Mouse (Mus musculus): ENCODE data around the gene Mthfs.
"Not testable (repeated sequence)": the region's sequence is repeated elsewhere in the genome, so short reads cannot be mapped to it uniquely, and the experiment has no call there.

Mthfs gene

DNA sequence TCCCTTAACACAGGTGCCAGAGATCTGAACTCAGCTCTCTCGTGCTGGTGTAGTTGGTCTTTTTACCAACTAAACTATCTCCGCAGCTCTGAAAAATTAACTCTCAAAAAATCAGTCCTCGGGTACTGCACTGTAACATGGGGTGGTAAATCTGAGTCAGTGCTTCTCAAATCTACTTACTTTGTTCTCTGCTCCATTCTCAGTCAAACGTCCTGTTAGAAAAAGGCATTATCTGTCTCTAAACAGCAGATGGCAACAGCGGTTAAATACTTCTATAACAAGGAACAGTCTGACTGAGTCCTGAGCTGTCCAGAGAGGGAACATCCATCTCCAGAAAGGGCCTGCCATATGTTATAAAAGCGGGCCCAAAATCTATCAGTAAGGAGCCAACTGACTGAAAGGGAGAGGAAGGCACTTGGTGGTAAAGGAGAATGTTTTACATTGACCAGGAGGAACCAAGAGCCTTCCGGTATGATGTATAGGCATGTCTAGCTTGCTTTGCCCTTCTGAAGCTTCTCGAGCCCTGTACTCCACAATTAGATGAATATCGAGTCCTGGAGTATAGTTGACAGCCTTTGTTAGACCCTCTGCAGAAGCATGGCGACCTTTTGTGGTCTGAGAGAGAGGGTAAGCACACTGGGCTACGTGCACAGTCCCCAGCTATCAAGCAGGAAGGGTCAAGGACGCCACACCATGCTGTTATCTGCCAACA lies at the start of gene Mthfs:
TSS of gene Mthfs (plus strand) at position 324 of the 712 bp plus-strand sequence.
- peak in 1 of 2 experiments; percentile 33 for DNase-seq (ENCODE audit: low spot score in 2 of 2)

- DNase-seq (ENCODE audit: low spot score in 2 of 2): not testable (repeated sequence)
Observed at GRCm38 (mm10) chr9:89172539-89172938, 37.9 kb upstream of the Mthfs start.

DNA sequence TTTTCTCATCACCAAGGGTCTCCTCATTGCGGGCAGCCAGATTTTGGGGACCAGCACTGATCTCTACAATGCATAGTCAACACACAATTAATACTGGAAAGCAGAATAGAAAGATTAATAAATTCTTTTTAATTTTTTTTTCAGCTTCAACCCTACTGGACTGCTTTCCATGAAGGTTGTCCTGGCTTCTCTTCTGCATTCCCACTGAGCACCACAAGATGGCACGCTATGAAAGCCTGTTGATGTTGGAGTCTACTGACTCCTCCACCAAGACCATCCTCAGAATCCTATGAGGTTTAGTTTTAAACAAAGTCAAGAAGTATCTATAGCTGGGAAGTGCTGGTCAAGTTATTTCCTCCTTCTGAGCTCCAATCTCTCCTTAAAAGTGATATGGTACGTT lies 31.6 kb upstream of the Mthfs start:
- DNase-seq (ENCODE audit: low spot score in 2 of 2): peak; percentile 47 to 55

- not testable (repeated sequence) for DNase-seq (ENCODE audit: low spot score in 2 of 2)
Observed at GRCm38 (mm10) chr9:89179469-89179868, 31.0 kb upstream of the Mthfs start.

DNA sequence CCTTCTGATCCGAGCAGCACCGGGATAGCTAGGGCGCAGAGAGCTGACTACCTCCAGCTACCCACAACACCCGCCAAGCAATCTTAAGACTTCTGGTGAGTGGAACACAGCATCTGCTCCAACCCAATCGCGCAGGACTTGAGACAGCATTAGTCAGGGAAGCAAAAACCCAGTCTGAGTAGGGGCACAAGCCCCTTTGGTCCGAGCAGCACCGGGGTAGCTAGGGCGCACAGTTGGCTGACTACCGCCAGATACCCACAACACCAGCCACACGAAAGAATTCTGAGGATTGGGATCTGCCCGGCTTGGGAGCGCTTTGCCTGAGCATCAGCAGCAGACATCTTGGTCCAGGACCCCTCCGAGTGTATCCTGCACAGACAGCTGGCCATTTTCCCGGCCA lies 23.5 kb upstream of the Mthfs start:
- DNase-seq (ENCODE audit: low spot score in 2 of 2): not testable (repeated sequence)

- DNase-seq (ENCODE audit: low spot score in 2 of 2): not testable (repeated sequence)
Observed at GRCm38 (mm10) chr9:89195483-89195882, 15.0 kb upstream of the Mthfs start.

DNA sequence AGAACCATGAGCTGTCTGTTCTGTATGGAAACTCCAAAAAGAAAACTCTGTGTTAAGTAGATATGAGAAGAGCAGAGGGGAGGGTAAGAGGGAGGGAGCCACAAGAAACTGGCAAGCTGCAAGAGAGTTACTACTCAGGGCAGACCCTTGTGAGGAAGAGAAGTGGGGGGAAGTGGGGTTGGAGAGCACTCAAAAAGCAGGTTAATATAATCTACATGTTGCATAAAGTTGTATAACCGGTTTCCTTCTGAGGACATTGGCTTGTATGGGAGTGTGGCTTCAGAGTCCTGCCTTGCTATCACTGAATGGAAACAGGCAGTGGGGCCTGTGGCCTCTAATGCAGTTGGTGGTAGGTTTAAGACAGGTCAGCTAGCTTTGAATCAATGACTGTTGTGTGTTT lies 13.0 kb upstream of the Mthfs start:
- not testable (repeated sequence) for DNase-seq (ENCODE audit: low spot score in 2 of 2)

- not testable (repeated sequence) for DNase-seq (ENCODE audit: low spot score in 2 of 2)
Observed at GRCm38 (mm10) chr9:89198349-89198748, 12.1 kb upstream of the Mthfs start.

DNA sequence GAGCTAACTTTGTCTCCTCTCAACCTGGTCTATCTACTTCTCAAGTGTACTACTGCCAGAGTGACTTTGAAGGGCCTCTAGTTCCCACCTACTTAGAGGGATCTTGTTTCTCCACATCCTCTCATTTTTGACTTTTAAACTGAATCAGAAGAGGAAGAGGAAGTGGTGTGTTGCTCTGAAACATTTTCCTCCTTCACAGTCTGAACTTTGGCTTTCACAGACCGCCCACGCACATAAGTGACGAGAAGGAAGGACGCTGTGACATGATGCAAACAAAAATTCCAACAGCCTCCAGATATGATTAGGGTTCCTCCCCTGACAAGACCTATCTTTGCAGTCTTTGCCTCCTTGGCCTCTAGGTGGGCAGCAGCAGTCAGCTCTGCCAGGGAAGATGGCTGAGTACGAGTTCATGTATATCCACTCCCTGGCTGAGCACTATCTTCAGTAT lies 11.5 kb upstream of the Mthfs start, which contains the start of the genes Bcl2a1b and Gm29094:
TSS of gene Bcl2a1b (plus strand) at position 241 of the 448 bp plus-strand sequence.
TSS of gene Gm29094 (plus strand) at position 411 of the 448 bp plus-strand sequence.
- DNase-seq (ENCODE audit: low spot score in 2 of 2): peak in 1 of 2 experiments; percentile 37

GRCm38 (mm10) chr9:89202256-89202655 lies 8.2 kb upstream of the Mthfs start:
- DNase-seq (ENCODE audit: low spot score in 2 of 2): not testable (repeated sequence)

GRCm38 (mm10) chr9:89208939-89209338 lies 1.5 kb upstream of the Mthfs start:
- DNase-seq (ENCODE audit: low spot score in 2 of 2): not testable (repeated sequence)

DNA sequence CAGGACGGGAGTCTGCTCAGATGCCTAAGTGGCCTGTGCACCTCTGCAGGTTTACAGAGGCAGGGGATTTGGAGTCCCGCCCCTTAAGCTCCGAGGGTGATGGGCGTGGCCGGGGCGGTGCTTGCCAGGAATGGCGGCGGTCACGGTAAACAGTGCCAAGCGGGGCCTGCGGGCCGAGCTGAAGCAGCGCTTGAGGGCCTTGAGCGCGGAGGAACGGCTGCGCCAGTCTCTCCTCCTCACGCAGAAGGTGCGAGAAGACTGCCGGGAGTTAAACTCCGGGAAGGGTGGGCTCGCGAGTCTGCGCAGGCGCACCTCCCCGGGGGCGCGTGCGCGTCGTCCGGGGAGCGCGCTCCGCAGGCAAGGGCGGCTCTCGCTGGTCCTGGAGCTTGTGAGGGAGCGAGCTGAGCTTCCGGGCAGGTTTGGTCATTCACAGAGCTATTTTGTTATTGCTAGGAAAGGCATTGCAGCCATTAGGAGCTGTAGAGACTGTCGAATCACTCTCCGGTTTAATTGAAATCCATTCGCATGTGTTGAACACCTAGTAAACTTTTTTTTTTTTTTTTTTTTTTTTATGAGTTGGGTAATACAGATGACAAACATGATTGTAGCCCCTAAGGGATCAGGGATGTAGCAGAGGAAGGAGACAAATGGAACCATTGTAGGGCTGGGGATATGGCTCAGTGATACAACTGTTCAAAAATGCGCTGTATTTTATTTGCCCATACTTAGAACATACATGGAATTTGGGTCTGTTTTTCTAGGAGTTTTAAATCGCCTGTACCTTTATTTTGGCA lies 786 bp downstream of the Mthfs start:
- DNase-seq (ENCODE audit: low spot score in 2 of 2): peak; percentile 95 to 97

GRCm38 (mm10) chr9:89212428-89212827 lies 2.0 kb downstream of the Mthfs start:
- peak in 1 of 2 experiments; percentile 38 for DNase-seq (ENCODE audit: low spot score in 2 of 2)

- DNase-seq (ENCODE audit: low spot score in 2 of 2): not testable (repeated sequence)
Observed at GRCm38 (mm10) chr9:89218174-89218573, 7.7 kb downstream of the Mthfs start.

DNA sequence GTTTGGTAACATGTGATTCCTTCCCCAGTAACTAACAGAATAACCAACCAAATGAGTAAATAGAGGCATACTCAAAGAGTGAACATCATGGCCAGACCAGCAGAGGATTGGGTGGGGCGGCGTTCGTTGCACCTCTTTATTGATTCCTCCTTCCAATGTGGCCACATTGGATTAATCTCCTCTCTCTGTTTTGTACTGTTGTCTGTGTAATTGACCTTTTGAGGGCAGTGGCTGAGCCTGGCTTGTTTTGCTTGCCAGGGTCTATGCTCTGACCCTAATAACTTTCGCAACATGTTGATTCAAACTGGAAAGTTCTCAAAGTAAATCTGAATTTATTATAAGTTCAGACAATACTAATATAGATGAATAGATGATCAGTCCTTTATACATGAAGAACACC lies 9.2 kb downstream of the Mthfs start:
- not testable (repeated sequence) for DNase-seq (ENCODE audit: low spot score in 2 of 2)

- DNase-seq (ENCODE audit: low spot score in 2 of 2): not testable (repeated sequence)
Observed at GRCm38 (mm10) chr9:89220704-89221287, 10.3 kb downstream of the Mthfs start.

- DNase-seq (ENCODE audit: low spot score in 2 of 2): no peak
Observed at GRCm38 (mm10) chr9:89226071-89226470, 15.6 kb downstream of the Mthfs start.

- DNase-seq (ENCODE audit: low spot score in 2 of 2): no peak
Observed at GRCm38 (mm10) chr9:89228122-89228521, 17.6 kb downstream of the Mthfs start.

- DNase-seq (ENCODE audit: low spot score in 2 of 2): not testable (repeated sequence)
Observed at GRCm38 (mm10) chr9:89230897-89231497, 20.5 kb downstream of the Mthfs start.

- not testable (repeated sequence) for DNase-seq (ENCODE audit: low spot score in 2 of 2)
Observed at GRCm38 (mm10) chr9:89237131-89237530, 26.7 kb downstream of the Mthfs start.

DNA sequence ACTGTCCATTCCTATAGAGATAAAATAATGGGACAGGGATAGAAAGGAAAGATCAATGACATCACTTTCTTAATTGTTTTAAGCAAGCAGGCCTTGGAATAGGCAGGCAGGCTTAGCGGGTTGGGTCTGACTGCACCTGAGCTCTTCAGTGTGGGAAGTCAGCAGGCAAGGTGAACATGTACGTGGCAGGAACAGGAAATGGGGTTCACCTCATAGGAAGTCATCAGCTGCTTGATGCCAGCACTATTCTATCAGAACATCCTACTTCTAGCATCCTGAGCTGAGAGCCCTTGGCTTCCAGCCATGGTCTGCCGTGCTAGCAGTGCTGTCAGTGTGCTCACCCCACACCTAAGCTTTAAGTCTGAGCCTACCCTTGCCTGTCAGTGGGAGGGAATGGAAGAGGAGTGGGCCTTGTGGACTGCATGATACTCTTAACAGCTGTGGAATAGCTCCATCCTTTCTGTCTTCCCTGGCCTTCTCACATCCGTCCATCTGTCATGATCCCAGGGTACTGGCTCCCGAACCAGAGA lies 28.6 kb downstream of the Mthfs start:
- DNase-seq (ENCODE audit: low spot score in 2 of 2): not testable (repeated sequence)

Data from heart, adult 9 months (tissue).